Comparison of ENCODE assay signal across 25 mouse cellular contexts in the genomic region with DNA sequence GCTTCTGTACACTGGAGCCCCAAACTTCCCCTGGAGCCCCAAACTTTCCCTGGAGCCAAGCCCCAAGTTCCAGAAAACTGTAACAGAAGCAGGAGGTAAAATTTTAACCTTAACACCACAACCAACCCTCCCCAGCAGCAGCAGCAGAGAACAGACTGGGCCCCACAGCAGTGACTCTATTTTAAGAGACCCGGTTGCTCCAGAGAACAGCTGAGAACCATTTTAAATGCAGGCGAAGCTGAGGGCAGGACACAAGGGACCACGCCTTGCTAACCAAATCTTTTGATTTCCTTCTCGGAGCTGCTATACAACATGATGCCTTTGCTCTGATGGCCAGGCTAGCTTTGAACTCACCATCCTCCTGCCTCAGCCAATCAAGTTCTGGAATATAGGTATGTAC. TPM values are rescaled to one million over a fixed set of nuclear protein-coding genes. Genes with fewer than 3 reads are reported as not detected.
DNase-seq lines count a peak whose midpoint lies in the region; ATAC-seq and TF ChIP-seq lines count a peak whose summit lies in the region.
"Had no signal": no experiment of that assay in that cellular context is flagged by ENCODE, and none has a peak within 500 bp of the region (broad histone marks: within the 10 kb centered on the region; RNA-seq: fewer than 3 reads in every experiment).

No protein-coding gene starts in this region.

- no peak overlapping the region for H3K4me2 ChIP-seq in heart, embryonic 12.5 days
- no peak overlapping the region for H3K4me2 ChIP-seq in liver, postnatal 0 days (ENCODE audit: low read depth, low read length)
- H3K4me2 ChIP-seq in liver, embryonic 12.5 days: no peak overlapping the region
- H3K4me2 ChIP-seq in myocyte (ENCODE audit: low read depth): peak overlapping the region; percentile 55
- H3K4me2 ChIP-seq: embryonic facial prominence, embryonic 12.5 days; forebrain, embryonic 13.5 days; hindbrain, embryonic 13.5 days; kidney, embryonic 15.5 days; lung, embryonic 15.5 days had no signal

- no peaks in the 10 kb centered on the region for H3K79me2 ChIP-seq in myocyte (ENCODE audit: control insufficient read depth, insufficient read depth)

- no peaks in the 10 kb centered on the region for H3K9me3 ChIP-seq in heart, embryonic 12.5 days (replicated peaks)
- H3K9me3 ChIP-seq in liver, postnatal 0 days (ENCODE audit: low read length): no peaks in the 10 kb centered on the region
- no peaks in the 10 kb centered on the region for H3K9me3 ChIP-seq in liver, embryonic 12.5 days (replicated peaks)
- H3K9me3 ChIP-seq: embryonic facial prominence, embryonic 12.5 days; forebrain, embryonic 13.5 days; hindbrain, embryonic 13.5 days; kidney, embryonic 15.5 days; lung, embryonic 15.5 days; megakaryocyte, embryonic 14.5 days had no signal

- peaks cover 11% of the 10 kb centered on the region; the same call in 1 of the 2 replicates for H3K36me3 ChIP-seq in heart, embryonic 12.5 days
- H3K36me3 ChIP-seq in liver, postnatal 0 days (replicated peaks; ENCODE audit: insufficient read depth, low read length): peaks cover 7% of the 10 kb centered on the region
- H3K36me3 ChIP-seq in liver, embryonic 12.5 days: peaks cover 13% of the 10 kb centered on the region
- no peaks in the 10 kb centered on the region for H3K36me3 ChIP-seq in myocyte (ENCODE audit: control insufficient read depth, insufficient read depth)
- H3K36me3 ChIP-seq: embryonic facial prominence, embryonic 12.5 days had no signal

- H3ac ChIP-seq in myocyte (ENCODE audit: control insufficient read depth, insufficient read length): no peak overlapping the region

- no peak for TF ChIP-seq CTCF in liver, postnatal 0 days (IDR thresholded peaks at IDR 0.05; ENCODE audit: low read depth)

- no peak overlapping the region for H3K9ac ChIP-seq in heart, embryonic 12.5 days
- H3K9ac ChIP-seq in liver, postnatal 0 days (replicated peaks): no peak overlapping the region
- H3K9ac ChIP-seq in liver, embryonic 12.5 days: no peak overlapping the region
- H3K9ac ChIP-seq: embryonic facial prominence, embryonic 12.5 days; forebrain, embryonic 13.5 days; hindbrain, embryonic 13.5 days; kidney, embryonic 15.5 days; liver, embryonic 14.5 days; lung, embryonic 15.5 days had no signal

- no peak for TF ChIP-seq POLR2A in myocyte (IDR thresholded peaks at IDR 0.05; ENCODE audit: insufficient read length, low read depth)

- H3K4me1 ChIP-seq in heart, embryonic 12.5 days (replicated peaks): peaks cover 42% of the 10 kb centered on the region
- H3K4me1 ChIP-seq in liver, postnatal 0 days (ENCODE audit: insufficient read depth): peaks cover 16% of the 10 kb centered on the region; the same call in 1 of the 2 replicates
- peaks cover 20% of the 10 kb centered on the region for H3K4me1 ChIP-seq in liver, embryonic 12.5 days

- peak; percentile 2 for DNase-seq in cerebellum, adult 9-11 months
- no peak for DNase-seq in cerebellum, postnatal 14 days
- DNase-seq in heart, adult 8-10 months (ENCODE audit: low spot score): no peak
- no peak for DNase-seq in liver, postnatal 0 days
- DNase-seq: adrenal gland, postnatal 14 days; cerebellum, adult 9-10 months; gastrocnemius, postnatal 10 days; kidney, adult 11 months; kidney, postnatal 36 days; layer of hippocampus, adult 9-11 months; left cerebral cortex, postnatal 4 days; lung, postnatal 36 days; midbrain, embryonic 14.5 days; thymus, postnatal 14 days had no signal

- TF ChIP-seq EP300 in liver, postnatal 0 days (IDR thresholded peaks at IDR 0.05; ENCODE audit: low read depth): no peak

- no peak for ATAC-seq in heart, embryonic 12.5 days (ENCODE audit: insufficient number of reproducible peaks, low FRiP score)
- no peak for ATAC-seq in liver, postnatal 0 days
- ATAC-seq in liver, embryonic 12.5 days: no peak
- ATAC-seq in CD4-positive, CD25-positive, alpha-beta regulatory T cell, adult 4 months: no peak
- ATAC-seq: forebrain, embryonic 13.5 days had no signal

- 48% methylated on average over 4 of the region's 4 CpGs for WGBS in heart, embryonic 12.5 days
- 55% methylated on average over 4 of the region's 4 CpGs for WGBS in liver, postnatal 0 days (ENCODE audit: insufficient replicate concordance)
- WGBS in liver, embryonic 12.5 days (ENCODE audit: insufficient replicate concordance): 79% methylated on average over 4 of the region's 4 CpGs

- H3K27ac ChIP-seq in heart, embryonic 12.5 days (ENCODE audit: poor library complexity, severe bottlenecking): peak overlapping the region; percentile 36; the same call in 1 of the 2 replicates
- 0 out of 2 replicates have a peak overlapping the region, but pooled peaks have one; percentile 3 for H3K27ac ChIP-seq in liver, postnatal 0 days (ENCODE audit: low read depth)
- H3K27ac ChIP-seq in liver, embryonic 12.5 days: no peak overlapping the region
- H3K27ac ChIP-seq: embryonic facial prominence, embryonic 12.5 days; forebrain, embryonic 13.5 days; hindbrain, embryonic 13.5 days; kidney, embryonic 15.5 days; liver, embryonic 14.5 days; lung, embryonic 15.5 days had no signal

- H3K4me3 ChIP-seq in heart, embryonic 12.5 days: no peak overlapping the region
- H3K4me3 ChIP-seq in liver, postnatal 0 days (ENCODE audit: low read depth, low read length): no peak overlapping the region
- no peak overlapping the region for H3K4me3 ChIP-seq in liver, embryonic 12.5 days
- H3K4me3 ChIP-seq in myocyte: no peak overlapping the region
- H3K4me3 ChIP-seq: embryonic facial prominence, embryonic 12.5 days; forebrain, embryonic 13.5 days; hindbrain, embryonic 13.5 days; kidney, embryonic 15.5 days; lung, embryonic 15.5 days; megakaryocyte, embryonic 14.5 days had no signal

- no peaks in the 10 kb centered on the region for H3K27me3 ChIP-seq in heart, embryonic 12.5 days (replicated peaks)
- no peaks in the 10 kb centered on the region for H3K27me3 ChIP-seq in liver, postnatal 0 days (ENCODE audit: insufficient read depth, low read length)
- H3K27me3 ChIP-seq in liver, embryonic 12.5 days (replicated peaks): no peaks in the 10 kb centered on the region
- no peaks in the 10 kb centered on the region for H3K27me3 ChIP-seq in myocyte (ENCODE audit: control insufficient read depth, insufficient read depth, insufficient read length)
- H3K27me3 ChIP-seq: embryonic facial prominence, embryonic 12.5 days; forebrain, embryonic 13.5 days; hindbrain, embryonic 13.5 days; lung, embryonic 15.5 days; megakaryocyte, embryonic 14.5 days had no signal

TF ChIP-seq in myocyte, 11 proteins besides CTCF, POLR2A, EP300 and RAD21:
- TF ChIP-seq E2F4 (IDR thresholded peaks at IDR 0.05; ENCODE audit: insufficient read depth) (no peak), SRF (IDR thresholded peaks at IDR 0.05; ENCODE audit: control insufficient read depth, insufficient read length, low read depth) (no peak), USF1 (IDR thresholded peaks at IDR 0.05; ENCODE audit: low read depth) (no peak), POLR2AphosphoS2 (IDR thresholded peaks at IDR 0.05; ENCODE audit: insufficient read length, low read depth) (no peak), MYOD1 (IDR thresholded peaks at IDR 0.05; ENCODE audit: control insufficient read depth in 1 of 3, insufficient read length in 2 of 3, low read depth in 2 of 3) (peak; percentile 11 to 70 (median 15)), TCF12 (IDR thresholded peaks at IDR 0.05; ENCODE audit: insufficient read depth, poor library complexity, severe bottlenecking) (peak; percentile 24), REST (IDR thresholded peaks at IDR 0.05; ENCODE audit: insufficient read depth, insufficient read length) (no peak), MYOG (IDR thresholded peaks at IDR 0.05; ENCODE audit: control insufficient read depth in 1 of 3, insufficient read depth in 1 of 3, insufficient read length in 2 of 3, low read depth in 2 of 3) (peak in 2 of 3 experiments; percentile 74 to 94)

RNA-seq across cellular contexts. Expression of gene Ext2, which starts 51.5 kb away (rescaled TPM):
- polyA plus RNA-seq in heart, embryonic 12.5 days (2016; fragmentation: Nextera tagmentation; extraction: Ambion mirVana): 79.8 and 87.2 TPM in 2 replicates
- 10 to 100 TPM; 40.9 to 43.0 (median 42.0) TPM for total RNA-seq in heart, adult 8-10 months (2022)
- 22.6 TPM in 2 replicates for polyA plus RNA-seq in liver, postnatal 0 days (2015; fragmentation: Nextera tagmentation; extraction: Ambion mirVana)
- polyA plus RNA-seq in liver, embryonic 12.5 days (2016; fragmentation: Nextera tagmentation; extraction: Ambion mirVana): 43.9 and 47.0 TPM in 2 replicates
- 78.9 TPM for polyA plus RNA-seq in myocyte (2012; fragmentation: generic; extraction: Trizol)
- polyA plus RNA-seq in CD4-positive, CD25-positive, alpha-beta regulatory T cell, adult 4 months (2017; shearing (Covaris generic)): 10 to 100 TPM; 16.0 to 18.3 TPM
